In the genomic region with DNA sequence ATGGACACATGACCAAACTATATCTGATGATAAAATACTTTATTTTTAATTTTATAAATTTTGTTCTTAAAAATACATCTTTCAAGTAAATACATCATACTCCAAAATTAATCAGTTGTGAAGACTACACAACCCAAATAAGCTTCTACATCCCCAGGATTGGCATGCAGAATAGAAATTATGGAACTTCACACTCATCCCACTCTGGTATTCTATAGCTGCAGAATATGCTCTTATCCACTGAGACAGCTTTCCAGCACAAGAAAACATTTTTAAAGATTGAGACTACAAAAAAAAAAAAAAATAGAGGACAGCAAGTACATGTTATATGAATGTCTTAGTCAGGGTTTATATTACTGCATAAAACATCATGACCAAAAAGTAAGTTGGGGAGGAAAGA, we compare ENCODE assay signal across 17 mouse cellular contexts.
"Had no signal": no experiment of that assay in that cellular context is flagged by ENCODE, and none has a peak within 500 bp of the region (broad histone marks: within the 10 kb centered on the region; RNA-seq: fewer than 3 reads in every experiment).

No protein-coding gene starts in this region.

- ATAC-seq: liver, embryonic 12.5 days; liver, postnatal 0 days; lung, postnatal 0 days; midbrain, embryonic 13.5 days; midbrain, embryonic 15.5 days; midbrain, embryonic 16.5 days had no signal

- DNase-seq: left cerebral cortex, postnatal 4 days; liver; liver, embryonic 13.5 days; liver, postnatal 0 days; lung, adult 18-20 months; lung, adult 2 months; lung, embryonic 14.5 days; lung, postnatal 10 days; lung, postnatal 14 days; lung, postnatal 36 days; lung, postnatal 4 days; midbrain, embryonic 14.5 days had no signal
